Mouse (Mus musculus): ENCODE data around the gene Gnb2. TPM values are rescaled to one million over a fixed set of nuclear protein-coding genes. Genes with fewer than 3 reads are reported as not detected.
A peak's percentile ranks its signal among the peaks of the same experiment; 100 is the strongest.

Gnb2 gene
- polyA plus RNA-seq (2015; fragmentation: Nextera tagmentation; extraction: Ambion mirVana) = 257 and 284 TPM in 2 replicates

DNA sequence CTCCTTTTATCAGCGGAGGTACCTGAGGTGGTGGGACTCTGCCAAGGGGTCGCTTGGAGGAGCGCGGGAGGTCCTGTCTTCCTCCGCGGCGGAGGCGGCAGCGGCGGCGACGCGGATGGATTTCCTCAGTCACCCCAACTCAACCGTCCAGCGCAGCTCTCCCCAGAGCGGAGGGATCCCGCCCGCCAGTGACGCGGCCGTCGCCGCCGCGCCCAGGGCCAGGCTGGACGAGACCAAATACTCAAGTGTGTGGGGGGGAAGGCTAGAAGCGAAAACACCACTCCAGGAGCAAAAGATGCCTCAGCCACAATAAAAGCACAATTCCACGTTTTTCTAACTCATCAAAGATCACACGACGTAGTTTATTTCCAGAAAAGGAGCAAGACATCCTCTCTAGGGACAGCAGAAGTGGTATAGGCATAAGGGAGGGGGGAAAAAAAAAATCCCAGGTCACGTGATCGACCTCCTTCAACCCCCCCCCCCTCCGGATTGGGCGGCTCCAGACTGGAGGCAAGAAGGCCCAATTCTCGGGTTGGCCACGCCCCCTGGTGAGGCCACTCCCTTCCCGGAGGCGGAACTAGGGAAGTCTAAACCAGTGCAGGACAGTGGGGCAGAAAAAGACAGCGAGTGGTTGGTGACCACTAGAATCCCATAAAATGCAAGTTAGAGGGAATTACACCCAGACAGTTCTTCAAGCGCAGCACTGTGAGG, at the start of gene Gnb2, which contains the start of gene Epo:
Gene Gnb2 (minus strand): TSS at position 394 of the 711 bp plus-strand sequence.
Gene Epo (minus strand): TSS at position 126 of the 711 bp plus-strand sequence.
- H3K36me3 ChIP-seq (ENCODE audit: control insufficient read depth, insufficient read depth, low read length) = peaks cover 4% of the 10 kb centered on the region; the same call in 1 of the 2 replicates
- peaks cover 13% of the 10 kb centered on the region for H3K4me1 ChIP-seq (ENCODE audit: control insufficient read depth, insufficient read depth, low read length)
- no peaks in the 10 kb centered on the region for H3K9me3 ChIP-seq (replicated peaks; ENCODE audit: control insufficient read depth, low read length)
- no peaks in the 10 kb centered on the region for H3K27me3 ChIP-seq (ENCODE audit: control insufficient read depth, insufficient read depth, low read length)
- H3K27ac ChIP-seq (ENCODE audit: low read length) = peak within 1 kb of the TSS; percentile 83
- H3K4me3 ChIP-seq (replicated peaks; ENCODE audit: low read length) = peak within 1 kb of the TSS; percentile 92
- WGBS = 0% methylated on average over 40 of the region's 40 CpGs
- peak; percentile 83 for ATAC-seq (ENCODE audit: insufficient read depth, low FRiP score)
- peak within 1 kb of the TSS; percentile 93 for H3K4me2 ChIP-seq (ENCODE audit: low read depth, low read length)
- peak within 1 kb of the TSS; percentile 94 for H3K9ac ChIP-seq (ENCODE audit: low read length)

GRCm38 (mm10) chr5:137582702-137583101, 49.4 kb upstream of the Gnb2 start:
- Histone ChIP-seq H3K4me1 (ENCODE audit: control insufficient read depth, insufficient read depth, low read length) (0 out of 2 replicates have a peak, but pooled peaks cover 6% of the 10 kb centered on the region), H3K27me3 (ENCODE audit: control insufficient read depth, insufficient read depth, low read length) (0 out of 2 replicates have a peak, but pooled peaks cover 3% of the 10 kb centered on the region), H3K9me3 (replicated peaks; ENCODE audit: control insufficient read depth, low read length) (0 out of 2 replicates have a peak, but pooled peaks cover 7% of the 10 kb centered on the region), H3K9ac (ENCODE audit: low read length) (no peak overlapping the region), H3K27ac (ENCODE audit: low read length) (no peak overlapping the region), H3K36me3 (ENCODE audit: control insufficient read depth, insufficient read depth, low read length) (no peaks in the 10 kb centered on the region), H3K4me2 (ENCODE audit: low read depth, low read length) (no peak overlapping the region), H3K4me3 (replicated peaks; ENCODE audit: low read length) (no peak overlapping the region)
- 30% methylated on average over 8 of the region's 8 CpGs for WGBS
- ATAC-seq (ENCODE audit: insufficient read depth, low FRiP score) = no peak

DNA sequence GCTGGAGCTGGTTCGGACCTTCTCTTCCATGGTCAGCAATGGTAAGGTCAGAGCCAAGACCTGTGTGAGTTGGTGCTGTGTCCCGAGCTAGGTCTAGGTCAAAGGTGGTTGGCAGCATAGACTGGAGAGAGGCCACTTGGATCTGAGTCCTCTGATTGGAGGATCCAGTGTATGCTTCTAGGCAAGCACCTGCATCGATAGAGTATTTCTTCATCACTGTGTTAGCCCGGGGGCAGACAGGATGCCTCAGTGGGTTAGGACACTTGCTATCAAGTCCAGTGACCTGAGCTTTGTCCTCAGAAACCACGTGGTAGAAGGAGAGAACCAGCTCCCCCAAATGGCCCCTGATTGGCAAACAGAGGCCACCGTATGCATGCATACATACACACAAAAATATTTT, 46.9 kb upstream of the Gnb2 start:
- ATAC-seq (ENCODE audit: insufficient read depth, low FRiP score) = no peak
- Histone ChIP-seq H3K9ac (ENCODE audit: low read length) (no peak overlapping the region), H3K4me3 (replicated peaks; ENCODE audit: low read length) (no peak overlapping the region), H3K4me1 (ENCODE audit: control insufficient read depth, insufficient read depth, low read length) (0 out of 2 replicates have a peak, but pooled peaks cover 6% of the 10 kb centered on the region), H3K4me2 (ENCODE audit: low read depth, low read length) (no peak overlapping the region), H3K9me3 (replicated peaks; ENCODE audit: control insufficient read depth, low read length) (no peaks in the 10 kb centered on the region), H3K27ac (ENCODE audit: low read length) (no peak overlapping the region), H3K27me3 (ENCODE audit: control insufficient read depth, insufficient read depth, low read length) (0 out of 2 replicates have a peak, but pooled peaks cover 3% of the 10 kb centered on the region), H3K36me3 (ENCODE audit: control insufficient read depth, insufficient read depth, low read length) (no peaks in the 10 kb centered on the region)
- WGBS = 75% methylated on average over 6 of the region's 6 CpGs

- ATAC-seq (ENCODE audit: insufficient read depth, low FRiP score) = no peak
These were observed 41.2 kb upstream of the Gnb2 start for GRCm38 (mm10) chr5:137574470-137574901.

DNA sequence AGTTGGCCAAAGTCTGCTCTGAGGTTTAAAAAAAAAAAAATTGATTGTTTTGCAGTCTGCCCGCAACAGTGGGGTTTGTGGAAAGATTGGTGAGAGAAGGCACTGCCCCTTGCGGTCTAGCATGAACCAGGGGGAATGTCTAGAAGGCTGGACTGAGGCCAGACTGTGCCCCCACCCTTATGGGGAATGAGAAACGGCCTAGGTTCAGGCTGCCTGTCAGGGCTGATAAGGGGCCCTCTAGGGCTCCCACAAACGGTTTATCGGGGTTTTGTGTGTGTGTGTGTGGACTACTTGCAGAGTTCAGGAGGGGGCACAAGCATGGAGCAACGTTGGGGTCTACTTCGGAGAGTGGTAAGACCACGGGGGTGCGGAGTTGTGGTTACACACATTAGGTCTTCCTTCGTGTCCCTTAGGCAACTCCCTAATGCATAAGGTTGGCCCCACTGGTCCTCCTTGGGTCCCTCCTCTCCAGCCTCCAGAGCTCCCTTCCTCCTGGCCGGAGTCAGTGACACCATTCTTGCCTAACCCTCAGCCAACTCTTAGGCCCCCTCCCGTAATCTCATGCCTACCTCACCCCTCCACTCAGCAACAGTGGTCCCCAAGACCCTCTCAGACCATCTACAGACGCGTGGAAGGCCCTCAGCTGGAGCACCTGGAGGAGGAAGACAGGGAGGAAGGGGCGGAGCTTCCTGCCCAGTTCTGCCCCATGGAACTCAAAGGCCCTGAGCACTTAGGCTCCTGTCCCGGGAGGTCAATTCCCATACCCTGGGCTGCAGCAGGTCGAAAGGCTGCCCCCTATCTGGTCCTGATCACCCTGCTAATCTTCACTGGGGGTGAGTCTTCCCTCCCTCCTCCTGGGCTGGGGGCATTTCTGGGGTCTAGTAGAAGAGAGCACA, 37.6 kb upstream of the Gnb2 start:
- Histone ChIP-seq H3K4me3 (replicated peaks; ENCODE audit: low read length) (no peak overlapping the region), H3K9me3 (replicated peaks; ENCODE audit: control insufficient read depth, low read length) (no peaks in the 10 kb centered on the region), H3K9ac (ENCODE audit: low read length) (no peak overlapping the region), H3K36me3 (ENCODE audit: control insufficient read depth, insufficient read depth, low read length) (no peaks in the 10 kb centered on the region), H3K27me3 (ENCODE audit: control insufficient read depth, insufficient read depth, low read length) (no peaks in the 10 kb centered on the region), H3K27ac (ENCODE audit: low read length) (no peak overlapping the region), H3K4me1 (ENCODE audit: control insufficient read depth, insufficient read depth, low read length) (peaks cover 4% of the 10 kb centered on the region; the same call in 1 of the 2 replicates), H3K4me2 (ENCODE audit: low read depth, low read length) (no peak overlapping the region)
- no peak for ATAC-seq (ENCODE audit: insufficient read depth, low FRiP score)
- WGBS = 69% methylated on average over 17 of the region's 17 CpGs

More at GRCm38 (mm10) chr5:137574470-137574901, 41.2 kb upstream of the Gnb2 start:
- H3K9me3 ChIP-seq (replicated peaks; ENCODE audit: control insufficient read depth, low read length) = no peaks in the 10 kb centered on the region
- peak overlapping the region; percentile 50 for H3K4me2 ChIP-seq (ENCODE audit: low read depth, low read length)
- peak overlapping the region; percentile 23 for H3K4me3 ChIP-seq (replicated peaks; ENCODE audit: low read length)
- H3K36me3 ChIP-seq (ENCODE audit: control insufficient read depth, insufficient read depth, low read length) = no peaks in the 10 kb centered on the region
- H3K9ac ChIP-seq (ENCODE audit: low read length) = peak overlapping the region; percentile 43
- H3K27me3 ChIP-seq (ENCODE audit: control insufficient read depth, insufficient read depth, low read length) = no peaks in the 10 kb centered on the region
- WGBS = 9% methylated on average over 27 of the region's 27 CpGs
- H3K27ac ChIP-seq (ENCODE audit: low read length) = no peak overlapping the region
- H3K4me1 ChIP-seq (ENCODE audit: control insufficient read depth, insufficient read depth, low read length) = peaks cover 4% of the 10 kb centered on the region; the same call in 1 of the 2 replicates

DNA sequence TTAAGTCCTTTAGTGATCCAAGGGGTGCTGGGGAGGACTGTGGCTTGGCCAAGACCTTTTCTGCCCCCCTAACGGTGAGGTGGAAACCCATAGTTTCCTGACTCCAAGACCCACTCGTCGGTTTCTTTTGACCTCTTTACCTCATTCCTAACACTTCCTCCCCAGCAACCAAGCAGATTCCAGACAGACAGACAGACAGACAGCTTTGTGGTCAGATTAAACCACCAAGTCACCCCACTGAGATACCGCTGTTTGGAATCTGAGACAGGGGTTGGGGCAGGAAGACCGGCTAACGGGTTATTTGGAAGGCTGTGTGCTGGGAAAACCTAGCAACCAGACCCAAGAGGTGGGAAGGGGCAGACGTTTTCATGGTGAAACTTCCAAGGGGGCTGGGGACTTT, 36.9 kb upstream of the Gnb2 start:
- Histone ChIP-seq H3K4me2 (ENCODE audit: low read depth, low read length) (no peak overlapping the region), H3K27me3 (ENCODE audit: control insufficient read depth, insufficient read depth, low read length) (no peaks in the 10 kb centered on the region)

GRCm38 (mm10) chr5:137569665-137570064, 36.4 kb upstream of the Gnb2 start, which contains the start of gene Tfr2:
Tfr2 (plus strand) TSS chr5:137569840.
- no peak within 1 kb of the TSS for H3K9ac ChIP-seq (ENCODE audit: low read length)
- no peak within 1 kb of the TSS for H3K27ac ChIP-seq (ENCODE audit: low read length)
- H3K36me3 ChIP-seq (ENCODE audit: control insufficient read depth, insufficient read depth, low read length) = no peaks in the 10 kb centered on the region
- no peak within 1 kb of the TSS for H3K4me3 ChIP-seq (replicated peaks; ENCODE audit: low read length)
- no peak within 1 kb of the TSS for H3K4me2 ChIP-seq (ENCODE audit: low read depth, low read length)
- WGBS = 24% methylated on average over 9 of the region's 9 CpGs
- H3K4me1 ChIP-seq (ENCODE audit: control insufficient read depth, insufficient read depth, low read length) = peaks cover 4% of the 10 kb centered on the region; the same call in 1 of the 2 replicates
- peak; percentile 86 for ATAC-seq (ENCODE audit: insufficient read depth, low FRiP score)
- no peaks in the 10 kb centered on the region for H3K9me3 ChIP-seq (replicated peaks; ENCODE audit: control insufficient read depth, low read length)
- H3K27me3 ChIP-seq (ENCODE audit: control insufficient read depth, insufficient read depth, low read length) = no peaks in the 10 kb centered on the region

More for the DNA sequence above, 36.9 kb upstream of the Gnb2 start:
- H3K4me1 ChIP-seq (ENCODE audit: control insufficient read depth, insufficient read depth, low read length) = peaks cover 4% of the 10 kb centered on the region; the same call in 1 of the 2 replicates
- no peak overlapping the region for H3K27ac ChIP-seq (ENCODE audit: low read length)
- no peaks in the 10 kb centered on the region for H3K9me3 ChIP-seq (replicated peaks; ENCODE audit: control insufficient read depth, low read length)
- ATAC-seq (ENCODE audit: insufficient read depth, low FRiP score) = no peak
- no peaks in the 10 kb centered on the region for H3K36me3 ChIP-seq (ENCODE audit: control insufficient read depth, insufficient read depth, low read length)
- H3K4me3 ChIP-seq (replicated peaks; ENCODE audit: low read length) = no peak overlapping the region
- H3K9ac ChIP-seq (ENCODE audit: low read length) = no peak overlapping the region
- WGBS = 46% methylated on average over 7 of the region's 7 CpGs

DNA sequence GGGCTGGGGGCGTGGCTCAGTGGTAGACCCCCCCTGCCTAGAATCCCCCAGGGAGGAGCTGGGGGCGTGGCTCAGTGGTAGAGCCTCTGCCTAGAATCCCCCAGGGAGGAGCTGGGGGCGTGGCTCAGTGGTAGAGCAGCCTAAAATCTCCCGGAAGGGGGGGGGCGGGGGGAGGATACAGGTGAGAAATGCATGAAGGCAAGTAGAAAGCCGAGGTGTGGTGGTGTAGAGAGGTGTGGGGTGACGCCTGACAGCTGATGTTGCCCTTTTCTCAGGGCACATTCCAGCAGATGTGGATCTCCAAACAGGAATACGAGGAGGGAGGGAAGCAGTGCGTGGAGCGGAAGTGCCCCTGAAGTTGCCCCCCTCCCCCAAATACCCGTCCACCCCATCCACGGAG, 35.7 kb upstream of the Gnb2 start:
- Histone ChIP-seq H3K27ac (ENCODE audit: low read length) (no peak overlapping the region), H3K27me3 (ENCODE audit: control insufficient read depth, insufficient read depth, low read length) (no peaks in the 10 kb centered on the region), H3K4me3 (replicated peaks; ENCODE audit: low read length) (no peak overlapping the region), H3K9me3 (replicated peaks; ENCODE audit: control insufficient read depth, low read length) (no peaks in the 10 kb centered on the region), H3K4me1 (ENCODE audit: control insufficient read depth, insufficient read depth, low read length) (peaks cover 4% of the 10 kb centered on the region; the same call in 1 of the 2 replicates), H3K4me2 (ENCODE audit: low read depth, low read length) (no peak overlapping the region), H3K36me3 (ENCODE audit: control insufficient read depth, insufficient read depth, low read length) (no peaks in the 10 kb centered on the region), H3K9ac (ENCODE audit: low read length) (no peak overlapping the region)
- no peak for ATAC-seq (ENCODE audit: insufficient read depth, low FRiP score)
- WGBS = 71% methylated on average over 12 of the region's 12 CpGs
